Comparison of ENCODE assay signal across 8 mouse cellular contexts in genomic region chr2:120403986-120404822, GRCm38 (mm10). TPM values are rescaled to one million over a fixed set of nuclear protein-coding genes. Genes with fewer than 3 reads are reported as not detected.
A peak's percentile ranks its signal among the peaks of the same experiment; 100 is the strongest.
DNase-seq lines count a peak whose midpoint lies in the region; ATAC-seq lines count a peak whose summit lies in the region.

TSS of gene Tmem87a (minus strand) at chr2:120404113.

- peak within 1 kb of the TSS; percentile 90 for H3K4me3 ChIP-seq in hindbrain, embryonic 15.5 days

- H3K36me3 ChIP-seq in hindbrain, embryonic 15.5 days = no peaks in the 10 kb centered on the region

- peaks cover 29% of the 10 kb centered on the region for H3K4me1 ChIP-seq in hindbrain, embryonic 15.5 days (replicated peaks)

- peak; percentile 100 for ATAC-seq in hindbrain, embryonic 15.5 days (ENCODE audit: low FRiP score, low read depth)

- H3K9ac ChIP-seq in hindbrain, embryonic 15.5 days = peak within 1 kb of the TSS; percentile 77

- H3K27ac ChIP-seq in hindbrain, embryonic 15.5 days (replicated peaks) = peak within 1 kb of the TSS; percentile 92

- under 1% methylated on average over 34 of the region's 34 CpGs for WGBS in hindbrain, embryonic 15.5 days

- peak; percentile 96 for DNase-seq in T-cell, adult 2 months (ENCODE audit: low spot score)
- DNase-seq in cerebellum, postnatal 36 days = peak; percentile 94 to 95
- peak; percentile 97 to 98 for DNase-seq in frontal cortex, postnatal 36 days (ENCODE audit: low spot score in 2 of 2)
- DNase-seq in left cerebral cortex, adult 11 months (ENCODE audit: low spot score) = peak; percentile 94
- peak; percentile 96 to 97 for DNase-seq in lung, postnatal 4 days
- peak; percentile 95 for DNase-seq in retina, postnatal 7 days (ENCODE audit: low read depth, low spot score)
- peak; percentile 73 for DNase-seq in urinary bladder, adult 2 months (ENCODE audit: low spot score)

- peak within 1 kb of the TSS; percentile 69 for H3K4me2 ChIP-seq in hindbrain, embryonic 15.5 days

- no peaks in the 10 kb centered on the region for H3K27me3 ChIP-seq in hindbrain, embryonic 15.5 days

- H3K9me3 ChIP-seq in hindbrain, embryonic 15.5 days = no peaks in the 10 kb centered on the region

RNA-seq across cellular contexts. Expression of gene Tmem87a, which starts in this region (rescaled TPM):
- 5.1 and 6.7 TPM in 2 replicates for polyA plus RNA-seq in hindbrain, embryonic 15.5 days (2015; fragmentation: Nextera tagmentation; extraction: Ambion mirVana)
- 26.2 and 30.7 TPM in 2 replicates for polyA plus RNA-seq in urinary bladder, adult 2 months (2012; rRNA removed)

Comparison
In these comparisons a context has a peak if more than half of its experiments do, and no peak if none do; other contexts are left out.
1. Peak in every context shown above with its lines: DNase-seq, ATAC-seq, H3K4me3 ChIP-seq and H3K27ac ChIP-seq.